Mouse (Mus musculus) midbrain, embryonic 14.5 days (tissue): ENCODE data around the gene Rc3h1. TPM values are rescaled to one million over a fixed set of nuclear protein-coding genes. Genes with fewer than 3 reads are reported as not detected.
A peak's percentile ranks its signal among the peaks of the same experiment; 100 is the strongest.
"Not testable (repeated sequence)": the region's sequence is repeated elsewhere in the genome, so short reads cannot be mapped to it uniquely, and the experiment has no call there.

ENCODE experiments used
- ATAC-seq: fragments of 200-750 bp; cut with Nextera tagmentation; 2 replicates; pipeline ENCODE4 v1.8.0; 2017; ENCODE audit warnings: moderate number of reproducible peaks, moderate library complexity; ENCODE audit not compliant: low FRiP score, low TSS enrichment
- DNase-seq: peaks from one replicate; pipeline ENCODE4 v3.0.0-alpha.2; 2015
- H3K27ac ChIP-seq: fragments of 300-500 bp; sonication (generic); replicated peaks from 2 replicates; pipeline ENCODE4 v1.5.1; 2014; ENCODE audit warnings: mild to moderate bottlenecking, low read depth, low read length, moderate library complexity
- H3K27me3 ChIP-seq: fragments of 300-500 bp; sonication (generic); 2 replicates; pipeline ENCODE4 v1.6.1; 2014; ENCODE audit warnings: low read length, control low read depth, mixed read lengths; ENCODE audit not compliant: control insufficient read depth, insufficient read depth
- H3K36me3 ChIP-seq: fragments of 300-500 bp; sonication (generic); 2 replicates; pipeline ENCODE4 v1.6.1; 2014; ENCODE audit warnings: low read length, control low read depth; ENCODE audit not compliant: control insufficient read depth, insufficient read depth
- H3K4me1 ChIP-seq: fragments of 300-500 bp; sonication (generic); 2 replicates; pipeline ENCODE4 v1.6.1; 2014; ENCODE audit warnings: mild to moderate bottlenecking, antibody characterized with exemption, low read length, control low read depth; ENCODE audit not compliant: control insufficient read depth, insufficient read depth
- H3K4me2 ChIP-seq: fragments of 300-500 bp; sonication (generic); 2 replicates; pipeline ENCODE4 v1.6.1; 2014; ENCODE audit warnings: mild to moderate bottlenecking, low read length, moderate library complexity
- H3K4me3 ChIP-seq: fragments of 300-500 bp; sonication (generic); replicated peaks from 2 replicates; pipeline ENCODE4 v1.5.1; 2014; ENCODE audit warnings: low read depth, low read length
- H3K9ac ChIP-seq: fragments of 300-500 bp; sonication (generic); replicated peaks from 2 replicates; pipeline ENCODE4 v1.6.1; 2014; ENCODE audit warnings: mild to moderate bottlenecking, low read length, moderate library complexity
- H3K9me3 ChIP-seq: fragments of 300-500 bp; sonication (generic); 2 replicates; pipeline ENCODE4 v1.6.1; 2016; ENCODE audit warnings: low read length, control low read depth, mixed read lengths; ENCODE audit not compliant: control insufficient read depth
- WGBS: fragments of 180-500 bp; shearing (Covaris S2); extraction: QIAGEN DNeasy Blood & Tissue Kit; methylation state at CpG from one replicate; pipeline ENCODE4 v1.1.7; 2014; 5-methylcytosine and 5-hydroxymethylcytosine counted together
- polyA plus RNA-seq: library from polyadenylated mRNA; unstranded; fragments of >200 nt; fragmentation: Nextera tagmentation; extraction: Ambion mirVana; gene quantifications from 2 replicates; pipeline ENCODE4 v1.2.1, GENCODE M21; 2014

Rc3h1 gene
- 10.7 and 13.2 TPM in 2 replicates for polyA plus RNA-seq

GRCm38 (mm10) chr1:160906057-160906557, at the start of gene Rc3h1:
Gene Rc3h1 (plus strand): TSS chr1:160906418.
- Histone ChIP-seq H3K9ac (peak within 1 kb of the TSS; percentile 95), H3K27ac (peak within 1 kb of the TSS; percentile 90), H3K4me2 (peak within 1 kb of the TSS; percentile 81), H3K9me3 (no peaks in the 10 kb centered on the region), H3K27me3 (no peaks in the 10 kb centered on the region), H3K4me3 (peak within 1 kb of the TSS; percentile 99), H3K4me1 (peaks cover 15% of the 10 kb centered on the region), H3K36me3 (no peaks in the 10 kb centered on the region)
- ATAC-seq, result peak; percentile 96
- under 1% methylated on average over 45 of the region's 45 CpGs for WGBS
- DNase-seq, result peak; percentile 95

- no peak for ATAC-seq
- Histone ChIP-seq H3K4me3 (no peak overlapping the region), H3K27ac (no peak overlapping the region), H3K27me3 (no peaks in the 10 kb centered on the region), H3K9me3 (no peaks in the 10 kb centered on the region), H3K4me1 (no peaks in the 10 kb centered on the region), H3K4me2 (no peak overlapping the region), H3K36me3 (no peaks in the 10 kb centered on the region), H3K9ac (no peak overlapping the region)
- 92% methylated on average over 3 of the region's 3 CpGs for WGBS
- DNase-seq, result no peak
Observed at GRCm38 (mm10) chr1:160858132-160858531, 48.1 kb upstream of the Rc3h1 start.

GRCm38 (mm10) chr1:160859874-160860273, 46.3 kb upstream of the Rc3h1 start:
- not testable (repeated sequence) for H3K36me3 ChIP-seq, H3K9me3 ChIP-seq, DNase-seq, H3K4me2 ChIP-seq, H3K27me3 ChIP-seq, H3K27ac ChIP-seq, H3K4me1 ChIP-seq, H3K4me3 ChIP-seq, H3K9ac ChIP-seq, ATAC-seq

- H3K9ac ChIP-seq, result no peak overlapping the region
- no peak for DNase-seq
- no peak overlapping the region for H3K4me2 ChIP-seq
- 94% methylated on average over 2 of the region's 2 CpGs for WGBS
- H3K27ac ChIP-seq, result no peak overlapping the region
- H3K9me3 ChIP-seq, result no peaks in the 10 kb centered on the region
- H3K4me1 ChIP-seq, result no peaks in the 10 kb centered on the region
- no peak overlapping the region for H3K4me3 ChIP-seq
- ATAC-seq, result no peak
- no peaks in the 10 kb centered on the region for H3K27me3 ChIP-seq
- no peaks in the 10 kb centered on the region for H3K36me3 ChIP-seq
Observed at GRCm38 (mm10) chr1:160861142-160861541, 45.1 kb upstream of the Rc3h1 start.

- no peaks in the 10 kb centered on the region for H3K4me1 ChIP-seq
- no peaks in the 10 kb centered on the region for H3K36me3 ChIP-seq
- H3K4me2 ChIP-seq, result no peak overlapping the region
- WGBS, result 97% methylated on average over 1 of the region's 1 CpGs
- no peaks in the 10 kb centered on the region for H3K27me3 ChIP-seq
- H3K9me3 ChIP-seq, result no peaks in the 10 kb centered on the region
- ATAC-seq (no peak), DNase-seq (no peak)
- no peak overlapping the region for H3K4me3 ChIP-seq
- no peak overlapping the region for H3K9ac ChIP-seq
- no peak overlapping the region for H3K27ac ChIP-seq
Observed at GRCm38 (mm10) chr1:160861632-160862031, 44.6 kb upstream of the Rc3h1 start.

- WGBS, result 84% methylated on average over 4 of the region's 4 CpGs
- no peak for ATAC-seq
- Histone ChIP-seq H3K4me2 (no peak overlapping the region), H3K4me3 (no peak overlapping the region), H3K27ac (no peak overlapping the region), H3K36me3 (no peaks in the 10 kb centered on the region), H3K9ac (no peak overlapping the region), H3K27me3 (no peaks in the 10 kb centered on the region), H3K9me3 (no peaks in the 10 kb centered on the region), H3K4me1 (no peaks in the 10 kb centered on the region)
- DNase-seq, result no peak
Observed at GRCm38 (mm10) chr1:160863027-160863426, 43.2 kb upstream of the Rc3h1 start.

GRCm38 (mm10) chr1:160874757-160875156, 31.5 kb upstream of the Rc3h1 start:
- no peak overlapping the region for H3K4me2 ChIP-seq
- H3K27ac ChIP-seq, result no peak overlapping the region
- ATAC-seq, result no peak
- H3K27me3 ChIP-seq, result no peaks in the 10 kb centered on the region
- 88% methylated on average over 1 of the region's 1 CpGs for WGBS
- H3K9me3 ChIP-seq, result no peaks in the 10 kb centered on the region
- H3K4me3 ChIP-seq, result no peak overlapping the region
- DNase-seq, result no peak
- H3K9ac ChIP-seq, result no peak overlapping the region
- no peaks in the 10 kb centered on the region for H3K4me1 ChIP-seq
- no peaks in the 10 kb centered on the region for H3K36me3 ChIP-seq

GRCm38 (mm10) chr1:160876968-160877367, 29.2 kb upstream of the Rc3h1 start:
- no peaks in the 10 kb centered on the region for H3K36me3 ChIP-seq
- no peak overlapping the region for H3K4me2 ChIP-seq
- H3K4me3 ChIP-seq, result no peak overlapping the region
- no peak for ATAC-seq
- no peak overlapping the region for H3K9ac ChIP-seq
- WGBS, result 94% methylated on average over 4 of the region's 4 CpGs
- DNase-seq, result no peak
- no peaks in the 10 kb centered on the region for H3K4me1 ChIP-seq
- no peak overlapping the region for H3K27ac ChIP-seq
- H3K9me3 ChIP-seq, result no peaks in the 10 kb centered on the region
- H3K27me3 ChIP-seq, result no peaks in the 10 kb centered on the region

GRCm38 (mm10) chr1:160878485-160878884, 27.7 kb upstream of the Rc3h1 start:
- H3K4me3 ChIP-seq, result no peak overlapping the region

More at GRCm38 (mm10) chr1:160878485-160878884, 27.7 kb upstream of the Rc3h1 start:
- Histone ChIP-seq H3K4me1 (no peaks in the 10 kb centered on the region), H3K9me3 (no peaks in the 10 kb centered on the region), H3K9ac (no peak overlapping the region), H3K27me3 (no peaks in the 10 kb centered on the region), H3K36me3 (no peaks in the 10 kb centered on the region), H3K27ac (no peak overlapping the region), H3K4me2 (no peak overlapping the region)
- no peak for ATAC-seq
- 80% methylated on average over 4 of the region's 4 CpGs for WGBS
- DNase-seq, result no peak
